Mouse (Mus musculus): ENCODE results near the gene Gsdmc4. TPM values are rescaled to one million over a fixed set of nuclear protein-coding genes. Genes with fewer than 3 reads are reported as not detected.

Gene Gsdmc4
- total RNA-seq, 2 experiments from 2014 or later, result not detected

Other genes with a start within 250 kb of the Gsdmc4 start
- gene Gsdmc2, start 67.1 kb downstream of the Gsdmc4 start, total RNA-seq (2021), result not detected
- gene Gsdmc3, start 33.7 kb downstream of the Gsdmc4 start, total RNA-seq (2021), result not detected
- gene Fam49b, start 148.2 kb upstream of the Gsdmc4 start, total RNA-seq (2021), result 100 to 1,000 TPM; 193 to 195 TPM

All from left cerebral cortex, postnatal 25 days (tissue).